Mouse (Mus musculus) myocyte (in vitro differentiated cells): ENCODE measurements around the gene Dusp11. TPM values are rescaled to one million over a fixed set of nuclear protein-coding genes. Genes with fewer than 3 reads are reported as not detected.
"Not testable (repeated sequence)": the region's sequence is repeated elsewhere in the genome, so short reads cannot be mapped to it uniquely, and the experiment has no call there.

Source experiments
- H3K27me3 ChIP-seq: one replicate; pipeline ENCODE4 v1.6.1; 2011; ENCODE audit not compliant: control insufficient read depth, insufficient read depth, insufficient read length
- H3K36me3 ChIP-seq: one replicate; pipeline ENCODE4 v1.6.1; 2011; ENCODE audit not compliant: control insufficient read depth, insufficient read depth
- H3K4me2 ChIP-seq: one replicate; pipeline ENCODE4 v1.6.1; 2011; ENCODE audit warnings: low read depth, control low read depth
- H3K4me3 ChIP-seq: one replicate; pipeline ENCODE4 v1.5.1; 2011; ENCODE audit warnings: mild to moderate bottlenecking, control low read depth, moderate library complexity
- H3K79me2 ChIP-seq: one replicate; pipeline ENCODE4 v1.6.1; 2011; ENCODE audit not compliant: control insufficient read depth, insufficient read depth
- H3ac ChIP-seq: one replicate; pipeline ENCODE4 v1.6.1; 2011; ENCODE audit not compliant: control insufficient read depth, insufficient read length
- CEBPB ChIP-seq: IDR thresholded peaks from 2 replicates; pipeline ENCODE4 v1.6.1; 2011; ENCODE audit warnings: mild to moderate bottlenecking, moderate library complexity; ENCODE audit not compliant: poor library complexity, insufficient read depth, severe bottlenecking
- E2F4 ChIP-seq: IDR thresholded peaks from one replicate; pipeline ENCODE4 v1.6.1; 2011; ENCODE audit warnings: mild to moderate bottlenecking, control low read depth, moderate library complexity; ENCODE audit not compliant: insufficient read depth
- MAX ChIP-seq: IDR thresholded peaks from one replicate; pipeline ENCODE4 v1.6.1; 2011; ENCODE audit warnings: low read depth, mild to moderate bottlenecking, control low read depth
- MYOD1 ChIP-seq, 3 experiments: IDR thresholded peaks; one replicate each; pipeline ENCODE4 v1.6.1; 2011; ENCODE audit warnings: control low read depth in 2 of 3, low read depth in 2 of 3, mild to moderate bottlenecking in 2 of 3, moderate library complexity in 1 of 3; ENCODE audit not compliant: insufficient read length in 2 of 3, control insufficient read depth in 1 of 3
- MYOG ChIP-seq, 3 experiments: IDR thresholded peaks; one replicate each; pipeline ENCODE4 v1.6.1; 2011; ENCODE audit warnings: control low read depth in 2 of 3, low read depth in 2 of 3, mild to moderate bottlenecking in 2 of 3; ENCODE audit not compliant: insufficient read length in 2 of 3, control insufficient read depth in 1 of 3, insufficient read depth in 1 of 3
- POLR2A ChIP-seq: IDR thresholded peaks from one replicate; pipeline ENCODE4 v1.6.1; 2011; ENCODE audit warnings: low read depth, mild to moderate bottlenecking, control low read depth, moderate library complexity; ENCODE audit not compliant: insufficient read length
- POLR2AphosphoS2 ChIP-seq: IDR thresholded peaks from one replicate; pipeline ENCODE4 v1.6.1; 2011; ENCODE audit warnings: low read depth, control low read depth; ENCODE audit not compliant: insufficient read length
- REST ChIP-seq: IDR thresholded peaks from one replicate; pipeline ENCODE4 v1.6.1; 2011; ENCODE audit warnings: mild to moderate bottlenecking, control low read depth, moderate library complexity; ENCODE audit not compliant: insufficient read depth, insufficient read length
- SRF ChIP-seq: IDR thresholded peaks from one replicate; pipeline ENCODE4 v1.6.1; 2011; ENCODE audit warnings: low read depth; ENCODE audit not compliant: control insufficient read depth, insufficient read length
- TCF12 ChIP-seq: IDR thresholded peaks from one replicate; pipeline ENCODE4 v1.6.1; 2011; ENCODE audit warnings: mild to moderate bottlenecking, control low read depth; ENCODE audit not compliant: poor library complexity, insufficient read depth, severe bottlenecking
- TCF3 ChIP-seq: IDR thresholded peaks from one replicate; pipeline ENCODE4 v1.6.1; 2011; ENCODE audit warnings: low read depth, control low read depth; ENCODE audit not compliant: insufficient read length
- USF1 ChIP-seq: IDR thresholded peaks from one replicate; pipeline ENCODE4 v1.6.1; 2011; ENCODE audit warnings: low read depth, mild to moderate bottlenecking, control low read depth, moderate library complexity
- polyA plus RNA-seq: library from polyadenylated mRNA; unstranded; fragments of >200 nt; fragmentation: generic; extraction: Trizol; gene quantifications from one replicate; pipeline ENCODE4 v1.2.1, GENCODE M21; 2012; ENCODE audit warnings: missing spikeins

The Dusp11 gene
- polyA plus RNA-seq, 1 experiment: 20.8 TPM

GRCm38 (mm10) chr6:85989570-85989969 is 28.1 kb upstream of the Dusp11 start:
- H3ac ChIP-seq, H3K4me2 ChIP-seq, H3K27me3 ChIP-seq, H3K79me2 ChIP-seq, H3K4me3 ChIP-seq, H3K36me3 ChIP-seq: not testable (repeated sequence)
- peak in 2 of 3 experiments; percentile 59 to 64 for TF ChIP-seq MYOD1 (IDR thresholded peaks at IDR 0.05; ENCODE audit: control insufficient read depth in 1 of 3, insufficient read length in 2 of 3, low read depth in 2 of 3)

- Histone ChIP-seq H3ac (no peak overlapping the region), H3K4me2 (no peak overlapping the region)
- TF ChIP-seq E2F4 (no peak), MYOG (IDR thresholded peaks at IDR 0.05; ENCODE audit: control insufficient read depth in 1 of 3, insufficient read depth in 1 of 3, insufficient read length in 2 of 3, low read depth in 2 of 3) (no peak), REST (no peak), TCF3 (no peak), CEBPB (no peak), MYOD1 (IDR thresholded peaks at IDR 0.05; ENCODE audit: control insufficient read depth in 1 of 3, insufficient read length in 2 of 3, low read depth in 2 of 3) (no peak), USF1 (no peak), SRF (no peak), POLR2AphosphoS2 (no peak), TCF12 (no peak), MAX (no peak)
Measured at GRCm38 (mm10) chr6:85984351-85984750, 22.9 kb upstream of the Dusp11 start.

DNA sequence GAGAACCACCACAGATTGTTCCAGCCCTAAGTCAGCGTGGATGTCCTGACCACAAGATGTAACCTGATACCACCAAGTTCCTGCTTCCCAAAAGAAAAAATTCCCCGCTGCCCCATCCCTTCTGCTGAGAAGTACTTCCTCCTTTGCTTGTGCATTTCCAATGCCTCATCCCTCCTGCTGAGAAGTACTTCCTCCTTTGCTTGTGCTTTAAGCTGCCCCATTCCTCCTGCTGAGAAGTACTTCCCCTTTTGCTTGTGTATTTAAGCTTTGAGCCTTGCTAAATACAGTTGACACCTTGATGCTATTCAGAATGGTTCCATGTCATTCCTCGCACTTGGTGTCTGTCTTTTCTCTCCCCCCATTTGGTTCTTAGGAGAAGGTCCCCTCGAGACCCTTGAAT is 17.3 kb upstream of the Dusp11 start:
- H3K4me3 ChIP-seq, H3K4me2 ChIP-seq, H3K27me3 ChIP-seq, H3K36me3 ChIP-seq, H3K79me2 ChIP-seq, H3ac ChIP-seq: not testable (repeated sequence)

More at GRCm38 (mm10) chr6:85984351-85984750, 22.9 kb upstream of the Dusp11 start:
- H3K27me3 ChIP-seq: no peaks in the 10 kb centered on the region
- H3K4me3 ChIP-seq: no peak overlapping the region
- no peaks in the 10 kb centered on the region for H3K79me2 ChIP-seq
- no peaks in the 10 kb centered on the region for H3K36me3 ChIP-seq

- Histone ChIP-seq H3K4me3 (no peak overlapping the region), H3K4me2 (no peak overlapping the region), H3K27me3 (no peaks in the 10 kb centered on the region), H3K79me2 (no peaks in the 10 kb centered on the region), H3K36me3 (no peaks in the 10 kb centered on the region), H3ac (no peak overlapping the region)
- TF ChIP-seq MYOG (IDR thresholded peaks at IDR 0.05; ENCODE audit: control insufficient read depth in 1 of 3, insufficient read depth in 1 of 3, insufficient read length in 2 of 3, low read depth in 2 of 3) (no peak), E2F4 (no peak), USF1 (no peak), TCF3 (no peak), MAX (no peak), CEBPB (no peak), TCF12 (no peak), POLR2A (no peak), REST (no peak)
Measured at GRCm38 (mm10) chr6:85976242-85976641, 14.8 kb upstream of the Dusp11 start.

- Histone ChIP-seq H3K4me2 (no peak overlapping the region), H3K4me3 (no peak overlapping the region), H3K36me3 (no peaks in the 10 kb centered on the region), H3K79me2 (no peaks in the 10 kb centered on the region), H3K27me3 (no peaks in the 10 kb centered on the region), H3ac (no peak overlapping the region)
- TF ChIP-seq USF1 (no peak), TCF12 (no peak), E2F4 (no peak), MYOD1 (IDR thresholded peaks at IDR 0.05; ENCODE audit: control insufficient read depth in 1 of 3, insufficient read length in 2 of 3, low read depth in 2 of 3) (no peak), POLR2A (no peak), MAX (no peak), TCF3 (no peak), CEBPB (no peak), MYOG (IDR thresholded peaks at IDR 0.05; ENCODE audit: control insufficient read depth in 1 of 3, insufficient read depth in 1 of 3, insufficient read length in 2 of 3, low read depth in 2 of 3) (no peak), REST (no peak), SRF (no peak)
Measured at GRCm38 (mm10) chr6:85975761-85976160, 14.3 kb upstream of the Dusp11 start.
